Mouse (Mus musculus) heart, embryonic 13.5 days (tissue): ENCODE results near the gene Tsen34. TPM values are rescaled to one million over a fixed set of nuclear protein-coding genes. Genes with fewer than 3 reads are reported as not detected.
"Not testable (repeated sequence)": the region's sequence is repeated elsewhere in the genome, so short reads cannot be mapped to it uniquely, and the experiment has no call there.

Experiments
- ATAC-seq: fragments of 200-750 bp; cut with Nextera tagmentation; 2 replicates; pipeline ENCODE4 v1.8.0; 2017; ENCODE audit warnings: moderate TSS enrichment; ENCODE audit not compliant: insufficient number of reproducible peaks, low FRiP score, low TSS enrichment; ENCODE audit errors: extremely low read depth
- H3K27ac ChIP-seq: fragments of 300-500 bp; sonication (generic); replicated peaks from 2 replicates; pipeline ENCODE4 v1.5.1; 2015; ENCODE audit warnings: moderate library complexity, mild to moderate bottlenecking, inconsistent platforms
- H3K27me3 ChIP-seq: fragments of 300-500 bp; sonication (generic); replicated peaks from 2 replicates; pipeline ENCODE4 v1.6.1; 2015; ENCODE audit warnings: mild to moderate bottlenecking, inconsistent platforms
- H3K36me3 ChIP-seq: fragments of 300-500 bp; sonication (generic); 2 replicates; pipeline ENCODE4 v1.6.1; 2015; ENCODE audit warnings: mild to moderate bottlenecking, inconsistent platforms
- H3K4me1 ChIP-seq: fragments of 300-500 bp; sonication (generic); 2 replicates; pipeline ENCODE4 v1.6.1; 2015; ENCODE audit warnings: inconsistent platforms
- H3K4me2 ChIP-seq: fragments of 300-500 bp; sonication (generic); 2 replicates; pipeline ENCODE4 v1.6.1; 2015; ENCODE audit warnings: inconsistent platforms, mild to moderate bottlenecking, moderate library complexity
- H3K4me3 ChIP-seq: fragments of 300-500 bp; sonication (generic); 2 replicates; pipeline ENCODE4 v1.5.1; 2015; ENCODE audit warnings: moderate library complexity, mild to moderate bottlenecking, inconsistent platforms
- H3K9ac ChIP-seq: fragments of 300-500 bp; sonication (generic); 2 replicates; pipeline ENCODE4 v1.6.1; 2015; ENCODE audit warnings: inconsistent platforms, mild to moderate bottlenecking, moderate library complexity
- H3K9me3 ChIP-seq: fragments of 300-500 bp; sonication (generic); 2 replicates; pipeline ENCODE4 v1.6.1; 2016; ENCODE audit warnings: inconsistent platforms
- WGBS: fragments of 180-500 bp; shearing (Covaris S2); methylation state at CpG from one replicate; pipeline ENCODE4 v1.1.7; 2015; ENCODE audit warnings: mixed read lengths; 5-methylcytosine and 5-hydroxymethylcytosine counted together
- polyA plus RNA-seq: library from polyadenylated mRNA; unstranded; fragments of >200 nt; fragmentation: Nextera tagmentation; extraction: Ambion mirVana; gene quantifications from 2 replicates; pipeline ENCODE4 v1.2.1, GENCODE M21; 2015

Tsen34 gene
- polyA plus RNA-seq, 1 experiment from 2014 or later: 194 TPM

DNA sequence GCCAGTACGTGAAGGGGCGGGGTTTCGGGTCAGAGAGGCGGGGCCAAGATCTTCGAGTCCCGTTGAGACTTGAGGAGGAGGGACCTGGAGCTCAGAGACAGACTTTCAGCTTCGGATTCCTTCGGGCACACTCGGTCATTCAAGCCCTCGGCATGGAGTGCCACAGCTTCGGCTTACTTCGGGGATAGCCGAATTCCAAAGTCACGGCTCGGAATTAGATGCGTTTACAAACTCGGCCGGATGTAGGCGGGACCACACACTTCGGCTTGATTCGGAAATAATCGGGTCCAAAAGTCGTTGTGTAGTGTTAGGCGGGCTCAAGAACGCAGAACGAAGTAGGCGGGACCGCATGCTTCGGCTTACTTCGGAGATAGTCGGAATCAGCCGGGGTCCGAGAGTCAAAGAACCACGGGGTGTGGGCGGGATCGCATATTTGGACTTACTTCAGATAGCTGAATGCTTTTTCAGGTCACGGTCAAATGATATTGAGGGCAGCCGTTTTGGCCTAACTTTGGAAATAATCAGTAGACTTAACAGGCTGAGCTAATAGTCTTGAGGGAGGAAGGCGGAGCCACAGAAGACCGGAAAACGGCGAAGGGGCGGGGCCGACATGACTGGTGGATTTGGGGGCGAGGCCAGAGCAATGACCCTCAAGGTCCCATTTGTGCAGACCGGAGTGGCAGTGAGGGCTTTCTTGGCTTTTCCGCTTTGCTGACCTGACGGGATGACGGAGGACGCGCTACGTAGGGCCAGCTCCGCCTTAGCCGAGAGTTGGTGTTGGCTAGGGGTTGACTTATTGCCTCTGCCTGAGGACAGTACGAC lies 535 bp downstream of the Tsen34 start, which contains the start of gene Mboat7:
TSS of gene Mboat7 (minus strand) at position 537 of the 822 bp plus-strand sequence.
- Histone ChIP-seq H3K4me3 (peak within 1 kb of the TSS; percentile 79), H3K4me2 (peak within 1 kb of the TSS; percentile 96), H3K27me3 (no peaks in the 10 kb centered on the region), H3K4me1 (peaks cover 25% of the 10 kb centered on the region), H3K36me3 (peaks cover 48% of the 10 kb centered on the region), H3K9ac (peak within 1 kb of the TSS; percentile 88), H3K9me3 (no peaks in the 10 kb centered on the region), H3K27ac (peak within 1 kb of the TSS; percentile 99)
- under 1% methylated on average over 55 of the region's 55 CpGs for WGBS
- ATAC-seq: peak; percentile 79

DNA sequence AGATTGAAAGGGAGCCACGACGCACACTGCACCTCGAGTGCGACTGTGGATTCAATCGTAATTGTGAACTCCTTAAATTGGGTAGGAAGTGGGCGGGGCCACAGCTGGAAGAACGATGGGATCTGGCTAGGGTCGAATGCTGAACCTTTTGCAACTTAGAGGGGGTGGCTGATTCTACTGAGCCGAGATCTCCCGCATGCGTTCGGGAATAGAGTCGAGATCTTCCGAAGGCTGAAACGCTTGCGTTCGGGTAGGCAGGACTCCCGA lies 1.1 kb downstream of the Tsen34 start:
- Histone ChIP-seq H3K4me2 (peak overlapping the region; percentile 96), H3K27ac (peak overlapping the region; percentile 99), H3K36me3 (peaks cover 50% of the 10 kb centered on the region), H3K9ac (peak overlapping the region; percentile 88), H3K27me3 (no peaks in the 10 kb centered on the region), H3K4me1 (peaks cover 25% of the 10 kb centered on the region), H3K4me3 (peak overlapping the region; percentile 79), H3K9me3 (no peaks in the 10 kb centered on the region)
- ATAC-seq: no peak
- under 1% methylated on average over 18 of the region's 18 CpGs for WGBS

DNA sequence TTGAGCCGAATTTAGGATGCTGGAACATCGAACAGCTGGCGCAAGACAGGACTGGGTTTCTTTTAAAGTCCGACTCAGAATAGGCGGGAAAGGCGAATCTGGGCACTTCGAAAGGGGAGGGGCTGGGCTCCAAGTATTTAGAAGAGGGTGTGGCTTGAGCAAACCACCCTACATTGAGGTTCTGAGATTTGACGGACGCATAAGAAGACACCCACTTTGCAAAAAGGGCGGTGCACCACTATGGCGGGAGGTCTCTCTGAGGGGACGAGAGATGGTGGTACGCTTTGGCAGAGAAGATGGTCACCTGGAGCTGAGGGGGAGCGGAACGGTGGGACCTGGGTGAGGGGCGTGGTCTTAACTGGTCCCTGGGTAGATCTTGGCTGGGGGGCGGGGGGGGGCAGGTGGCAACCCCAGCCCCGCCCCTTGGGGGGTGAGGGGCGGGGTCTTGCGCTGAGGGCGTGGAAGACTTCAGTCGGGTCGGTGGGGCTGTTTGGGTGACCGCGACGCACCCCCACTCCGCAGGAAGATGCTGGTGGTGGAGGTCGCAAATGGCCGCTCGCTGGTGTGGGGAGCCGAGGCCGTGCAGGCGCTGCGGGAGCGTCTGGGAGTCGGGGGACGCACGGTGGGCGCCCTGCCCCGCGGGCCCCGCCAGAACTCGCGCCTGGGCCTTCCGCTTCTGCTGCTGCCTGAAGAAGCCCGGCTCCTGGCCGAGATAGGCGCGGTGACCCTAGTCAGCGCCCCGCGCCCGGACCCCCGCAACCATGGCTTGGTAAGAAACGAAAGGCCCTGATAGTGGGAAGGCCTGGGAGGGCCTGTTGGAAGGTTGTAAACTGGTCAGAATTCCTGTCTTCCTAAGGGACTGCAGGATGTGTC lies 1.6 kb downstream of the Tsen34 start:
- peak; percentile 40 for ATAC-seq
- Histone ChIP-seq H3K36me3 (peaks cover 55% of the 10 kb centered on the region), H3K4me3 (peak overlapping the region; percentile 79), H3K4me1 (peaks cover 25% of the 10 kb centered on the region), H3K9me3 (no peaks in the 10 kb centered on the region), H3K4me2 (peak overlapping the region; percentile 96), H3K27me3 (no peaks in the 10 kb centered on the region), H3K27ac (peak overlapping the region; percentile 99), H3K9ac (peak overlapping the region; percentile 88)
- WGBS: under 1% methylated on average over 54 of the region's 55 CpGs

DNA sequence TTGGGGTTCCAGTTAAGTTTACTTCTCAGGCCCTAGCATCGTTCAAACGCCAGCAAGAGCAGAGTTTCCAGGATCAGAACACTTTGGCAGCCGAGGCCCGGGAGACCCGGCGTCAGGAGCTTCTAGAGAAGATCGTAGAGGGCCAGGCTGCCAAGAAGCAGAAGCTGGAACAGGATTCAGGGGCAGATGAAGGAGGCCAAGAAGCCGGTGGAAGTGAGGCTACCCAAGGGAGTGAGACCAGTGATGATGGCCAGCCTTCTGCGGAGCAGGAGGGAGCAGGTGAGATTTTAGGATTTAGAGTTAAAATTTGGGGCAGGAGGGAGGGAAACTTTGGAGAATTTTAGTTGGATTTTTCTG lies 2.3 kb downstream of the Tsen34 start:
- Histone ChIP-seq H3K36me3 (peaks cover 56% of the 10 kb centered on the region), H3K27ac (peak overlapping the region; percentile 99), H3K4me2 (peak overlapping the region; percentile 96), H3K4me1 (peaks cover 25% of the 10 kb centered on the region), H3K9ac (peak overlapping the region; percentile 88), H3K4me3 (peak overlapping the region; percentile 79)
- not testable (repeated sequence) for ATAC-seq, H3K9me3 ChIP-seq, H3K27me3 ChIP-seq
- 6% methylated on average over 9 of the region's 9 CpGs for WGBS

DNA sequence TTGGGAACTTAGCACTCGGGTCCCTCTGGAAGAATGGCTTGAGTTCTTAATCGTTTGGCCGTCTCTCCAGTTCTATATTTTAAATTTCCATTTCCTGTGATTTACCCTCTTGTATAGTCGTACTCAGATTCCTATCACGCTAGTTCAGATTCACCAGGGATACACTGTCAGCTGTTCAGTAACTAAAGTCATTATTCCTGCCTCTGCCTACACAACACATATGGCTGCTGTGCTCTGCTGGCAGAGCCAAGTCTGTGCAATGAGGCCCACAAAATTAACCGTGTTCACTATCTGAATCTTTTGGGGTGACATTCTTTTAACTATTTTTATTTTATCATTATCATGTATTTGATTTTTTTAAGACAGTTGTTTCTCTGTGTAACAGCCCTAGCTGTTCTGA lies 5.8 kb downstream of the Tsen34 start:
- Histone ChIP-seq H3K4me2 (no peak overlapping the region), H3K27me3 (no peaks in the 10 kb centered on the region), H3K9me3 (no peaks in the 10 kb centered on the region), H3K4me3 (no peak overlapping the region), H3K36me3 (peaks cover 67% of the 10 kb centered on the region), H3K27ac (no peak overlapping the region), H3K4me1 (peaks cover 11% of the 10 kb centered on the region), H3K9ac (no peak overlapping the region)
- ATAC-seq: no peak
- 90% methylated on average over 6 of the region's 6 CpGs for WGBS

GRCm38 (mm10) chr7:3703148-3703878 lies 10.7 kb downstream of the Tsen34 start:
- Histone ChIP-seq H3K27me3 (no peaks in the 10 kb centered on the region), H3K27ac (peak overlapping the region; percentile 94), H3K4me2 (peak overlapping the region; percentile 78), H3K4me1 (peaks cover 21% of the 10 kb centered on the region), H3K36me3 (peaks cover 77% of the 10 kb centered on the region), H3K4me3 (peak overlapping the region; percentile 90), H3K9me3 (no peaks in the 10 kb centered on the region), H3K9ac (peak overlapping the region; percentile 96)
- ATAC-seq: no peak
- 18% methylated on average over 6 of the region's 6 CpGs for WGBS

DNA sequence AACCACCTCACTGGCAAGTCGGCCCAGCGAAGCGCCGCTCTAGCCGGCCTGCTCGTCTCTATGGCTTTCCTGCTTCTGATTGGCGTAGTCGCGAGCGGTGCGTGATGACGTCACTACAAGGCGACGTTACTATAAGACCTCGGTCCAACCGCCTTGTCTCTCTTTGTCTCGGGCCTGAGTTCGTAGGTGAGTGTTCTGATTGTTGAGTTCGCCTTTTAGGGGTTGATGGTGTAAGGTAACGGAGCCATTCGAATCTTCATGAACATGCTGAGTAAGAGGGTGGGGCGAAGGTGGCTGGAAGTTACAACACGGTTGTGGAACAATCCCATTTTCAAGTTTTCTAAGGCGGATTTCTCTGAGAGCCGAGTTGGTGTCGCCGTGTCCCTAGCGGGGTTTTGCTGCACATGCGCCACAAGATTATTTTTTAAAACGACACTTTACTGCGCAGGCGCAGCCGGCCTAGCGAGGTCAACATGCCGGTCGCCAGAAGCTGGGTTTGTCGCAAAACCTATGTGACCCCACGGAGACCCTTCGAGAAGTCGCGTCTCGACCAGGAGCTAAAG lies 11.3 kb downstream of the Tsen34 start, which contains the start of gene Rps9:
TSS of gene Rps9 (plus strand) at position 115 of the 563 bp plus-strand sequence.
- Histone ChIP-seq H3K4me1 (peaks cover 21% of the 10 kb centered on the region), H3K9ac (peak within 1 kb of the TSS; percentile 96), H3K4me2 (peak within 1 kb of the TSS; percentile 78), H3K4me3 (peak within 1 kb of the TSS; percentile 90), H3K9me3 (no peaks in the 10 kb centered on the region), H3K27ac (peak within 1 kb of the TSS; percentile 94), H3K27me3 (no peaks in the 10 kb centered on the region), H3K36me3 (peaks cover 72% of the 10 kb centered on the region)
- ATAC-seq: peak; percentile 81
- 1% methylated on average over 42 of the region's 42 CpGs for WGBS

DNA sequence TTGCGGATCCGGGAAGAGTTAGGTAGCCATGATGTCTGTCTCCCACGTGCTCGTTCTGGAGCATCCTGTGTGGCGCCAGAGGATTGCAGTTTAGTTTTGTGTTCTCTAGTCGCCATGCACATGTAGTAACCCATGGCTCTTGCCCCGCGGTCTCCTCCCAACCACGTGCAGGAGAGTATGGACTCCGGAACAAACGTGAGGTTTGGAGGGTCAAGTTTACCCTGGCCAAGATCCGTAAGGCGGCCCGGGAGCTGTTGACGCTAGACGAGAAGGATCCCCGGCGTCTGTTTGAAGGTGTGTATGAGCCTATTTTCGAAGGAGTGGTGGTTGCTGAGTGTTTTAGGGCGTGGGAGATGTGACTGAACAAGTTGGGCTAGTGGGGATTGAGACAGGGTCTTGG lies 11.8 kb downstream of the Tsen34 start:
- Histone ChIP-seq H3K27me3 (no peaks in the 10 kb centered on the region), H3K36me3 (peaks cover 67% of the 10 kb centered on the region), H3K9ac (peak overlapping the region; percentile 96), H3K4me3 (peak overlapping the region; percentile 90), H3K9me3 (no peaks in the 10 kb centered on the region), H3K27ac (peak overlapping the region; percentile 94), H3K4me1 (peaks cover 21% of the 10 kb centered on the region), H3K4me2 (peak overlapping the region; percentile 78)
- whole genome bisulfite sequencing: 1% methylated on average over 20 of the region's 20 CpGs
- ATAC-seq: peak; percentile 38; the same call in 1 of the 2 replicates

GRCm38 (mm10) chr7:3705461-3705860 lies 12.8 kb downstream of the Tsen34 start:
- H3K4me3 ChIP-seq: peak overlapping the region; percentile 90
- peak overlapping the region; percentile 96 for H3K9ac ChIP-seq
- peak overlapping the region; percentile 94 for H3K27ac ChIP-seq
- H3K4me1 ChIP-seq: peaks cover 21% of the 10 kb centered on the region
- H3K36me3 ChIP-seq: peaks cover 57% of the 10 kb centered on the region
- not testable (repeated sequence) for H3K27me3 ChIP-seq, ATAC-seq, H3K9me3 ChIP-seq
- H3K4me2 ChIP-seq: peak overlapping the region; percentile 78
- 11% methylated on average over 7 of the region's 7 CpGs for WGBS

DNA sequence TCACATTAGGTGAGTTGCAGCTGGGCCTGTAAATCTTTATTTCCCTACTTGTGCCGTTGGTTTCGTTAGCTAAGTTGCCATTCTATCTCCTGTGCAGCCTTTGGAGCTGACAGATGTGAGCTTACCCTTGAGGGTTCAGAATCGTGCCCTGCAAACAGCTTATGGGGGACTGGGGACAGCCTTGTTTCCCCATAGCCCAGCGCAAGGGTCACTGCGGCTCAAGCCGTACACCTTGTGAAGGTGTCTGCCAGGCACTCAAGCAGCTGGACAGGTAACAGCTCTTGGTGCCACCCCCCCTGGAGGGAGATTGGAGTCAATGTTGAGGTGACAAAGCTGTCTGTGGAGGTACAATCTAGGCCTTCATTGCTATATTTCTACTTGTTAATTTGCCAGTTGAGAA lies 13.2 kb downstream of the Tsen34 start:
- whole genome bisulfite sequencing: 37% methylated on average over 6 of the region's 6 CpGs
- ATAC-seq: no peak

More for the DNA sequence above, 13.2 kb downstream of the Tsen34 start:
- no peaks in the 10 kb centered on the region for H3K9me3 ChIP-seq
- H3K4me3 ChIP-seq: peak overlapping the region; percentile 90
- H3K36me3 ChIP-seq: peaks cover 52% of the 10 kb centered on the region
- H3K4me2 ChIP-seq: peak overlapping the region; percentile 78
- H3K27ac ChIP-seq: 0 out of 2 replicates have a peak overlapping the region, but pooled peaks have one; percentile 33
- H3K27me3 ChIP-seq: no peaks in the 10 kb centered on the region
- H3K9ac ChIP-seq: peak overlapping the region; percentile 96
- H3K4me1 ChIP-seq: peaks cover 21% of the 10 kb centered on the region
